Mouse (Mus musculus) hindbrain, embryonic 10.5 days (tissue): ENCODE data around the gene Ice2. TPM values are rescaled to one million over a fixed set of nuclear protein-coding genes. Genes with fewer than 3 reads are reported as not detected.

ENCODE experiments used
- DNase-seq: peaks from one replicate; pipeline ENCODE4 v3.0.0-alpha.2; 2017; ENCODE audit warnings: low spot score
- H3K27ac ChIP-seq: fragments of 300-500 bp; sonication (generic); 2 replicates; pipeline ENCODE4 v1.5.1; 2016; ENCODE audit warnings: mild to moderate bottlenecking, moderate library complexity
- H3K27me3 ChIP-seq: fragments of 300-500 bp; sonication (generic); 2 replicates; pipeline ENCODE4 v1.6.1; 2016; ENCODE audit warnings: mild to moderate bottlenecking; ENCODE audit not compliant: poor library complexity, insufficient read depth, severe bottlenecking
- H3K36me3 ChIP-seq: fragments of 300-500 bp; sonication (generic); 2 replicates; pipeline ENCODE4 v1.6.1; 2016; ENCODE audit warnings: mild to moderate bottlenecking, moderate library complexity
- H3K4me1 ChIP-seq: fragments of 300-500 bp; sonication (generic); replicated peaks from 2 replicates; pipeline ENCODE4 v1.6.1; 2016; ENCODE audit warnings: mild to moderate bottlenecking
- H3K4me3 ChIP-seq: fragments of 300-500 bp; sonication (generic); 2 replicates; pipeline ENCODE4 v1.5.1; 2016; ENCODE audit warnings: mild to moderate bottlenecking, moderate library complexity
- H3K9me3 ChIP-seq: fragments of 300-500 bp; sonication (generic); 2 replicates; pipeline ENCODE4 v1.6.1; 2016; ENCODE audit warnings: mild to moderate bottlenecking, moderate library complexity
- WGBS: fragments of 180-500 bp; shearing (Covaris S2); methylation state at CpG from one replicate; pipeline ENCODE4 v1.1.7; 2016; 5-methylcytosine and 5-hydroxymethylcytosine counted together
- polyA plus RNA-seq: library from polyadenylated mRNA; unstranded; fragments of >200 nt; fragmentation: Nextera tagmentation; extraction: Ambion mirVana; gene quantifications from 2 replicates; pipeline ENCODE4 v1.2.1, GENCODE M21; 2016

Gene Ice2
- polyA plus RNA-seq, 1 experiment from 2014 or later, result 15.9 TPM

GRCm38 (mm10) chr9:69376982-69377653 lies 20.6 kb upstream of the Ice2 start:
- no peaks in the 10 kb centered on the region for H3K9me3 ChIP-seq
- 0 out of 2 replicates have a peak, but pooled peaks cover 5% of the 10 kb centered on the region for H3K36me3 ChIP-seq
- no peaks in the 10 kb centered on the region for H3K27me3 ChIP-seq
- H3K4me1 ChIP-seq, result no peaks in the 10 kb centered on the region
- WGBS, result 86% methylated on average over 4 of the region's 4 CpGs
- no peak overlapping the region for H3K4me3 ChIP-seq
- H3K27ac ChIP-seq, result no peak overlapping the region
- DNase-seq, result no peak

GRCm38 (mm10) chr9:69377654-69378045 lies 20.1 kb upstream of the Ice2 start:
- Histone ChIP-seq H3K36me3 (0 out of 2 replicates have a peak, but pooled peaks cover 5% of the 10 kb centered on the region), H3K4me3 (no peak overlapping the region), H3K9me3 (no peaks in the 10 kb centered on the region), H3K27ac (no peak overlapping the region), H3K27me3 (no peaks in the 10 kb centered on the region), H3K4me1 (no peaks in the 10 kb centered on the region)
- no peak for DNase-seq
- 88% methylated on average over 3 of the region's 3 CpGs for WGBS

- Histone ChIP-seq H3K36me3 (0 out of 2 replicates have a peak, but pooled peaks cover 5% of the 10 kb centered on the region), H3K27me3 (no peaks in the 10 kb centered on the region), H3K27ac (no peak overlapping the region), H3K4me1 (peaks cover 6% of the 10 kb centered on the region; the same call in 1 of the 2 replicates), H3K4me3 (no peak overlapping the region), H3K9me3 (no peaks in the 10 kb centered on the region)
- DNase-seq, result no peak
- 81% methylated on average over 1 of the region's 1 CpGs for WGBS
Observed at GRCm38 (mm10) chr9:69380546-69380945, 17.2 kb upstream of the Ice2 start.

- no peak overlapping the region for H3K4me3 ChIP-seq
- 70% methylated on average over 7 of the region's 7 CpGs for WGBS
- H3K27ac ChIP-seq, result no peak overlapping the region
Observed at GRCm38 (mm10) chr9:69381741-69382140, 16.0 kb upstream of the Ice2 start.

GRCm38 (mm10) chr9:69384475-69384874 lies 13.2 kb upstream of the Ice2 start:
- Histone ChIP-seq H3K4me3 (no peak overlapping the region), H3K36me3 (no peaks in the 10 kb centered on the region), H3K4me1 (peaks cover 6% of the 10 kb centered on the region; the same call in 1 of the 2 replicates), H3K27me3 (no peaks in the 10 kb centered on the region), H3K9me3 (0 out of 2 replicates have a peak, but pooled peaks cover 3% of the 10 kb centered on the region), H3K27ac (no peak overlapping the region)
- WGBS, result 90% methylated on average over 17 of the region's 17 CpGs
- DNase-seq, result no peak

More at GRCm38 (mm10) chr9:69381741-69382140, 16.0 kb upstream of the Ice2 start:
- Histone ChIP-seq H3K9me3 (no peaks in the 10 kb centered on the region), H3K36me3 (0 out of 2 replicates have a peak, but pooled peaks cover under 1% of the 10 kb centered on the region), H3K27me3 (no peaks in the 10 kb centered on the region), H3K4me1 (peaks cover 6% of the 10 kb centered on the region; the same call in 1 of the 2 replicates)
- no peak for DNase-seq

GRCm38 (mm10) chr9:69384905-69385304 lies 12.8 kb upstream of the Ice2 start:
- no peaks in the 10 kb centered on the region for H3K36me3 ChIP-seq

GRCm38 (mm10) chr9:69387296-69387695 lies 10.4 kb upstream of the Ice2 start:
- no peak overlapping the region for H3K27ac ChIP-seq
- 0 out of 2 replicates have a peak, but pooled peaks cover 3% of the 10 kb centered on the region for H3K9me3 ChIP-seq
- WGBS, result 89% methylated on average over 4 of the region's 4 CpGs
- H3K4me3 ChIP-seq, result no peak overlapping the region
- H3K27me3 ChIP-seq, result no peaks in the 10 kb centered on the region
- peaks cover 6% of the 10 kb centered on the region; the same call in 1 of the 2 replicates for H3K4me1 ChIP-seq
- H3K36me3 ChIP-seq, result no peaks in the 10 kb centered on the region
- no peak for DNase-seq

More at GRCm38 (mm10) chr9:69384905-69385304, 12.8 kb upstream of the Ice2 start:
- no peaks in the 10 kb centered on the region for H3K27me3 ChIP-seq
- no peak for DNase-seq
- H3K4me3 ChIP-seq, result no peak overlapping the region
- H3K27ac ChIP-seq, result no peak overlapping the region
- 87% methylated on average over 1 of the region's 1 CpGs for WGBS
- H3K9me3 ChIP-seq, result 0 out of 2 replicates have a peak, but pooled peaks cover 3% of the 10 kb centered on the region
- peaks cover 6% of the 10 kb centered on the region; the same call in 1 of the 2 replicates for H3K4me1 ChIP-seq

- no peak for DNase-seq
- Histone ChIP-seq H3K4me1 (no peaks in the 10 kb centered on the region), H3K27me3 (no peaks in the 10 kb centered on the region), H3K36me3 (no peaks in the 10 kb centered on the region), H3K4me3 (no peak overlapping the region), H3K27ac (no peak overlapping the region), H3K9me3 (0 out of 2 replicates have a peak, but pooled peaks cover 3% of the 10 kb centered on the region)
- WGBS, result 73% methylated on average over 4 of the region's 4 CpGs
Observed at GRCm38 (mm10) chr9:69390631-69391030, 7.1 kb upstream of the Ice2 start.

- H3K27me3 ChIP-seq, result no peaks in the 10 kb centered on the region
- no peak for DNase-seq
- 93% methylated on average over 5 of the region's 5 CpGs for WGBS
- no peaks in the 10 kb centered on the region for H3K9me3 ChIP-seq
- no peak overlapping the region for H3K27ac ChIP-seq
- peaks cover 15% of the 10 kb centered on the region for H3K4me1 ChIP-seq
- no peaks in the 10 kb centered on the region for H3K36me3 ChIP-seq
- H3K4me3 ChIP-seq, result no peak overlapping the region
Observed at GRCm38 (mm10) chr9:69394234-69394633, 3.5 kb upstream of the Ice2 start.

GRCm38 (mm10) chr9:69397432-69397759 lies 310 bp upstream of the Ice2 start:
- Histone ChIP-seq H3K4me3 (peak overlapping the region; percentile 87), H3K27me3 (no peaks in the 10 kb centered on the region), H3K4me1 (peaks cover 15% of the 10 kb centered on the region), H3K27ac (peak overlapping the region; percentile 99), H3K36me3 (no peaks in the 10 kb centered on the region), H3K9me3 (no peaks in the 10 kb centered on the region)
- DNase-seq, result no peak
- WGBS, result 63% methylated on average over 2 of the region's 2 CpGs

GRCm38 (mm10) chr9:69398453-69398850 lies 746 bp downstream of the Ice2 start:
- Histone ChIP-seq H3K36me3 (no peaks in the 10 kb centered on the region), H3K9me3 (no peaks in the 10 kb centered on the region), H3K27me3 (no peaks in the 10 kb centered on the region), H3K4me1 (peaks cover 15% of the 10 kb centered on the region), H3K27ac (peak overlapping the region; percentile 99), H3K4me3 (peak overlapping the region; percentile 87)
- DNase-seq, result no peak
- WGBS, result 25% methylated on average over 10 of the region's 10 CpGs

GRCm38 (mm10) chr9:69404671-69405070 lies 7.0 kb downstream of the Ice2 start:
- Histone ChIP-seq H3K27ac (no peak overlapping the region), H3K27me3 (no peaks in the 10 kb centered on the region), H3K36me3 (peaks cover 13% of the 10 kb centered on the region), H3K9me3 (no peaks in the 10 kb centered on the region), H3K4me3 (no peak overlapping the region), H3K4me1 (no peaks in the 10 kb centered on the region)
- no peak for DNase-seq
- 91% methylated on average over 6 of the region's 6 CpGs for WGBS

GRCm38 (mm10) chr9:69419476-69419875 lies 21.8 kb downstream of the Ice2 start:
- Histone ChIP-seq H3K36me3 (peaks cover 76% of the 10 kb centered on the region), H3K27me3 (no peaks in the 10 kb centered on the region), H3K4me1 (no peaks in the 10 kb centered on the region), H3K4me3 (no peak overlapping the region), H3K9me3 (no peaks in the 10 kb centered on the region), H3K27ac (no peak overlapping the region)
- 92% methylated on average over 1 of the region's 1 CpGs for WGBS
- DNase-seq, result no peak
